Mouse (Mus musculus) spleen, embryonic (tissue): Measurements from ENCODE around the gene 2610044O15Rik8.
"Not testable (repeated sequence)": the region's sequence is repeated elsewhere in the genome, so short reads cannot be mapped to it uniquely, and the experiment has no call there.

Experiments
- CTCF ChIA-PET: fragments of 350-600 bp; sonication (Branson Sonifier 250); formaldehyde crosslinking; loops from one replicate; lab custom pipeline; 2022; lab: Charles Lee

2610044O15Rik8 gene

GRCm38 (mm10) chr8:129234027-129234733 lies at the start of gene 2610044O15Rik8:
Gene 2610044O15Rik8, minus strand, starts transcription at chr8:129234406.
- CTCF ChIA-PET, result no interaction called here

- CTCF ChIA-PET, result no interaction called here
Measured at GRCm38 (mm10) chr8:129265918-129266317, 31.7 kb upstream of the 2610044O15Rik8 start.

- CTCF ChIA-PET, result no interaction called here
Measured at GRCm38 (mm10) chr8:129264296-129264695, 30.1 kb upstream of the 2610044O15Rik8 start.

- CTCF ChIA-PET, result not testable (repeated sequence)
Measured at GRCm38 (mm10) chr8:129263211-129263927, 29.2 kb upstream of the 2610044O15Rik8 start.

GRCm38 (mm10) chr8:129233664-129234026 lies 561 bp downstream of the 2610044O15Rik8 start:
- CTCF ChIA-PET, result no interaction called here
